Mouse (Mus musculus) kidney, adult 9 months (tissue): ENCODE data around the gene Rnaseh1.

Experiments used
- DNase-seq: peaks from one replicate; pipeline ENCODE4 v3.0.0; 2022

The Rnaseh1 gene

GRCm38 (mm10) chr12:28674038-28674720 is 24.8 kb downstream of the Rnaseh1 start:
- DNase-seq = no peak

- DNase-seq = peak; percentile 92
Observed at GRCm38 (mm10) chr12:28675121-28675924, 25.9 kb downstream of the Rnaseh1 start, which contains the start of gene Adi1. Gene Adi1, plus strand, starts transcription at chr12:28675231.

DNA sequence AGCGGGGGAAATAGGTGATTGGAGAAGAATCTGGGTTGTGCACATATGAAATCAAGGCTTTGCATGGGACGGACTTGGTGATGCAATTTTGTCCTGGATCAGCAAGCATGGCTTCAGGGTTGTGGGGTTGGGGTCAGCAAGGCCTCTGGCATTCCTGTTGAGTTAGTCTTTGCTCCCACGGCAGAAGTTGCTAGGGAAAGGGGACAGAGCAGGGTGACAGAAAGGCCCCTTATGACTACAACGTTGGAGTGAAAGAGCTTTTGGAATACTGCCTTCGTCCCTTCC is 26.5 kb downstream of the Rnaseh1 start:
- peak; percentile 17 for DNase-seq

DNA sequence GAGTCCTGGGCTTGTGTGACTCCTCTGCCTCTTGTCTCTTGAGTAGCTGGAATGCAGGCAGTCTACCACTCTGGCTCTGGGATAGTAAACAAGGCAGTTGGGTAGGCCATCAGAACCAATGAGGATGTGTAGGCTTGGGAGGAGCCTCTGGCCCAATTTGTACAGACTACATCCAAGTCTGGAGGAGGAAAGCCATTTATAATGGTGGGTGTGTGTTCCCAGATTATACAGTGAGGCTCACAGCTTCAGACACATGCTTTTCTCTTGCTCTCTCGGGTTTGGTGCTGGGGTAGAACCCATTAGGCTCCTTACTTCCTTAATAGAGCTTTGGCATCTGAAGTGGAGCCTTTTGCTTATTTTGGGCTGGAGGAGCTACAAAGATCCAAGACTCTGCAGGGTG is 35.3 kb downstream of the Rnaseh1 start:
- DNase-seq = no peak

DNA sequence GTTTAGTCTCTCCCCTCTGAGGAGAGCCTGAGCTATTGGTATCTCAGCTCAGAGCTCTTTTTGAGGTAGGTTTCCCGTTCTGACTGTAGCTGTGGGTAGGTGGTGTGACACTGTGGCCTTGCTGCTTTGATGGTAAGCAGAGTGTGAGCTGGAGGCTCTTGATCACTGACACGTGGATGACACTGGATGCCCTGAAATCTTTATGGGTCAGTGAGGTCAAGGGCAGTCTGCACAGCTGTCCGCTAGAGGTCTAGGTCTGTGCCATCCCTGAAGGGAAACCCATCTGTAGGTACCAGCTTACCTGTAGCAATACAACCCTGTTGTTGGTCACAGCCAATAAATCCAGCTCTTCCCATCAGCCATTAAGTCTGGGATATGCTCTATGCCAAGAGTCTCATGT is 36.4 kb downstream of the Rnaseh1 start:
- no peak for DNase-seq

DNA sequence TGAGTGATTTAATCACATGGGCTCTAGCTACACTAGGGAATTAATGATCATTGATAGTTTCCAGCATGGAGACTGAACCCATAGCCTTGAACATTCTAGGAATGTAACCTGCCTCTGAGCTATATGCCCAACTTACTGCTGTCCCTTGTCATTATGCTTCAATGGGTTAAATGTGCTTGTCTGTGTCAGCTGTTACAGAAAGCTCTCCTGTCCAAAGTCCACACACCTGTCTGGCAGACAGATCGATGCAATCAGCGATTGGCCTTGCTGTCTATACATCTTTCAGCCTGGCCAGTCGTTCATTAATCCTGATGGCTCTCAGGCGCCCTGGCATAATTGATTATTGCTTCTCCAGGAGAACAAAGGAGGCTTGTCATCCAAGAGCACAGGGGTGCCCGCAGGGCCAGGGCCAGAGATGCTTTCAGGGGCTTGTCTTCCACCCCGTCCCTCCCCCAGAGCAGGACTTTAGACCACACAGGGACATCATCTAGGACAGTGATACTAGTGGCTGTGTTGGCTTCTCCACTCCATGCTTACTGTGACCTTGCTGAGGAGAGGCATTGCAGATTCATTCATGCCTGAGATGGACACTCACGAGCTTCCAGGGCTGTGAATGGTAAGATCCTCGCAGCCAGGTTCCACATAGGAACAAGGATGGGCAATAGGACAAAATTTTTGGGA is 36.9 kb downstream of the Rnaseh1 start:
- DNase-seq = no peak

GRCm38 (mm10) chr12:28688996-28689395 is 39.6 kb downstream of the Rnaseh1 start:
- no peak for DNase-seq

GRCm38 (mm10) chr12:28690730-28691129 is 41.3 kb downstream of the Rnaseh1 start:
- no peak for DNase-seq

DNA sequence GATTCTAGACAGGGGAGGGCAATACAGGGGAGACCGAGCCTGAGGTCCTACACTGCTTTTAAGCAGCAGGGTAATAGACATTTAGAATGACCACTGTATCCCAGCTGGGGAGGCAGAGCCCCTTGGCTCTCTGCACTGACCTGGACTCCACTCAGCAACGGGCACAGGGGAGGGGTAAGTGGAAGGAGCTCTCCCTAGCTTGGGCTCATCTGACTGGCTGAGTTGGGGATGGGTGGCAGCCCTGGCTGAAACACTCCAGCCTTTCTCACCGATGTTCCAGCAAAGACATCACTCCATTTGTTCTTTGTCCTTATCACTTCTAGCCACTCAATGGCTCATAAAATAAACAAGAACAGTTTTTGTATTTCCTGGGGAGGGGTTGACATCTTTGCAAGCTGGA is 44.3 kb downstream of the Rnaseh1 start:
- DNase-seq = no peak

DNA sequence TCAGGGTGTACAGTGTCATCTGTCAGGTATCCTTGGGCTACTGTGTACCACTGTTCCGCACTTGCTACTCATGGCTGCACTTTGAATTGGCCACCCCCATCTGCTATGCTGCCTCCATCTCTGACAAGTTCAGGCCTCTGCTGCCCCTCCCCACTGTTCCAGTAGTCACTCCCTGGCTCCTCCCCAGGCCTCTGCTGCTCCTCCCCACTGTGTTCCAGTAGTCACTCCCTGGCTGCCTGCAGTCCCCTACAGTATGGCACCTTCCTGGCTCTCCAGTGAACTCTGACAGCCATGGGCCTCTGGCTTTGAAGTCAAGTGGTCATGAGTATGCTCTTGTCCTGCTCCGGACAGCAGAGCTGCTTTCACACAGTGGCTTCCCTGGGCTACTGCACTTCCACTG is 44.8 kb downstream of the Rnaseh1 start:
- peak; percentile 27 for DNase-seq

- no peak for DNase-seq
Observed at GRCm38 (mm10) chr12:28694776-28695175, 45.4 kb downstream of the Rnaseh1 start.

- peak; percentile 75 for DNase-seq
Observed at GRCm38 (mm10) chr12:28697821-28698595, 48.6 kb downstream of the Rnaseh1 start.

- DNase-seq = no peak
Observed at GRCm38 (mm10) chr12:28699086-28699485, 49.7 kb downstream of the Rnaseh1 start.

DNA sequence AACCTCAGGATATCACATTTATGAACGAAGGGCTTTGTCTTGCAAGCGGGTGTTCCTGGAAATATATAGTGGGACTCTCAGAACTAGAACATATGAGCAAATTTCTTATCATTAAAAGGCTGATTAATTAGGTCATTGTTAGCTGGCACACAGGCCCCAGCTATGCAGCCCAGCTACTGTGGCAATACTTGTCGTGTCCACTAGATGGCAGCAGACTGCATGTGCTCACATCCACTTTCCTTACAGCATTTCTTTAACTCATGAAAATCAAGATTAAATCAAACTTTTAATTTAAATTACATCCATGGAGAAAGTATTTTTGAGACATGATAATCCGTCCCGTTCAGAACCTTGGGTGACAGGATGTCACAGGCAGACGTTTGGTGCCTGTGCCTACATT is 50.3 kb downstream of the Rnaseh1 start:
- peak; percentile 77 for DNase-seq

GRCm38 (mm10) chr12:28700101-28700511 is 50.7 kb downstream of the Rnaseh1 start:
- no peak for DNase-seq

GRCm38 (mm10) chr12:28700561-28701025 is 51.2 kb downstream of the Rnaseh1 start:
- peak; percentile 70 for DNase-seq

DNA sequence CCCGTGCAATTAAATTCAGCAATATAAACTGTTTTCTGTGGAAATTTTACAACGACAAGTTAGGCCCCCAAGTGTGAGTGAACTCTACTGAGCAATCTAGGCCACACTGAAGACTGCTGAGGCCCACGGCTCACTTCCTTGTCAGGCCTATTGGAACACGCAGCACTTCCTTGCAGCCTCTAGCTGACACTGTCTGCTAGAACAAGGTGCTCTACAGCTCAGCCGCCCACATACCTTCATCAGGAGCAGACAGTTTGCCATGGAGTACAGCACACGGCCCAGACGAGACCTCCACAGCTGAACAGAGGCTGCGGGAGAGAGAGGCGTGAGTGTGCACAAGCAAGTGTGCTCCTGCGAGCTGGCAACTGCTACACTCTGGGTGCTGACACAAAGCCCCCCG is 51.9 kb downstream of the Rnaseh1 start:
- no peak for DNase-seq

GRCm38 (mm10) chr12:28704381-28704780 is 55.0 kb downstream of the Rnaseh1 start:
- DNase-seq = no peak

- no peak for DNase-seq
Observed at GRCm38 (mm10) chr12:28705204-28705603, 55.8 kb downstream of the Rnaseh1 start.

- no peak for DNase-seq
Observed at GRCm38 (mm10) chr12:28708154-28708553, 58.8 kb downstream of the Rnaseh1 start.
